Mouse (Mus musculus) ovary, postnatal 14 days (tissue): ENCODE measurements around the gene Pgrmc1.
A peak's percentile ranks its signal among the peaks of the same experiment; 100 is the strongest.
"Not testable (repeated sequence)": the region's sequence is repeated elsewhere in the genome, so short reads cannot be mapped to it uniquely, and the experiment has no call there.

Experiments
- DNase-seq: peaks from one replicate; pipeline ENCODE4 v3.0.0; 2022; ENCODE audit warnings: low spot score

Pgrmc1 gene

DNA sequence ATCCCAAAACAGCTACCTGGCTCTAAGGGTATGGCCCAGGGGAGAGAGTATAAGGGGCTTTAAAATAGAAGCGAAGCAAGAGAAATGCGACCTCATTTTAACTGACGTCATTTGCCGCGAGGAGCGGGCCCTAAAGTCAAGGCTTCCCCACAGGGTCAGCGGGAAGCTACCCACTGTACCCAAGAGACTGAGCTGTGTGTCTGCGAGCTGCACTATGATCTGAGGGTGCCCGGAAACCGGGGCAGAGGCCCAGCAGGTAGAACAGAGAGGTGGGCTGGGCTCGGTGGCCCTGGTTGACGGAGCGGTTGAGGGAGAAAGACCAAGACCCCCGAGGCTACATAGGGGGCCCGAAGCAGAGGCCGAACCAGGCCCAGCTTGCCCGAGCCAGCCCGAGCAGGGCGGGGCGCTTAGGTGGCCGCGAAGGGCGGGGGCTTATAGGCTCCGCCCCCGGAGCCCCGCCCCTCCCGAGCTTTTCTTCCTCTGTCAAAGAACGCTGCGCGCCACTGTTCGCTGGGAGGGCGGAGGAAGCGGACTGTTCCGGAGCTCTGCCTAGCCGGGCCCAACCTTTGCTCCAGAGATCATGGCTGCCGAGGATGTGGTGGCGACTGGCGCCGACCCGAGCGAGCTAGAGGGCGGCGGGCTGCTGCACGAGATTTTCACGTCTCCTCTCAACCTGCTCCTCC, at the start of gene Pgrmc1:
Pgrmc1 (plus strand) TSS at position 500 of the 683 bp plus-strand sequence.
- DNase-seq: peak; percentile 74

DNA sequence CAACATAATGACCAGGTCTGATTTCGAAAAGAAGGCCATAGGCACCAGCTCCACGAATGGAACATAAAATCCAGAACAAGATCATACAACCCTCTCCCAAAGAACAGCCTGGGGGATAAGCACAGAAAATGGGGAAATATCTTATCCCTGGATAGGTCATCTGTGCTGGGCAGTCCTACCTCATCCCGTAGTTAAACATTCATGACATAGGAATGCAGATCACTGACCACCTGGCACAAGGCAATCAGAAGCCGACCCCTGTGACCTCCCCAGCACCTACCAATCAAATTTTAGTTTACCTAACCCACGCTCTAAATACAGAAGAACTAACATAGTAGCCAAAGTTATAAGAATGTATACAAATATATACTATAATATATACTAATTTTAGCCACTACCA, 49.2 kb upstream of the Pgrmc1 start:
- DNase-seq: no peak

DNA sequence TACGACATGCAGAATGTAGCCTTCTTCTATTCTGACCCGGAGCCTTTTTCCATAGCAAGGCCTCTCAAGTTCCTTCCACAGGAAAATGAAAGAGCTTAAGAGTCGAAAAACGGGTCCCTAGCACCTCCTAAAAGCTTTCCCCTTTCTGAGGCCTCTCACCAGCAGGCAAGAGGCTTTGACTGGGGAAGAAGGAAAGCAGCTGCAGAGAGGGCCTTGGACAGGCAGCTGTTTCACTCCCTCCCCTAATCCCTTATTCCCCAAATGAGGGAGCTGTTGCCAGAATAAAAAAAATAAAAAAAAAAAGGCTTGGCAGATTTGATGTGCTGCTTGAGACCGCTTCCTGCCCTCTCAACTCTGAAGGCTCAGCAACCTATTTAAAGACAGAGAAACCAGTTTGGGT, 47.1 kb upstream of the Pgrmc1 start:
- peak; percentile 27 for DNase-seq

DNA sequence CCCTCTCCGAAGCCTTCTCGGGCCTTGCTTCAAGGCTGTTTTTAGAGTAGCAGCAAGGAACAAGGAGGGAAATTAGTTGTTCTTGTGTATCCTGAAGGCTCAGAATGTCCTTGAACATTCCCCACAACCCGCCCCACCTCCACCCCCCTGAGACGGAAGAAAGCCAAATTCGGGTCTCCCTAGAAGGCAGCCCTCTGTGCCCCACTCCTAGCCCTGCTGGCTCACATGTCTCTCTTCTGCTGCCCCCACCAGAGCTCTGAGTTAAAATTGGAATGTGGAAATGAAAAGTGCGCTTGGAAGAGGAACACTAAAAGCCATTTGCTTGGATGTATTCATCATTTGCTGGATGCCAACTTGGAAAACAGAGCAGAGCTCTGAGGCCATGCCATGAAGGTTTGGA, 46.7 kb upstream of the Pgrmc1 start:
- DNase-seq: no peak

DNA sequence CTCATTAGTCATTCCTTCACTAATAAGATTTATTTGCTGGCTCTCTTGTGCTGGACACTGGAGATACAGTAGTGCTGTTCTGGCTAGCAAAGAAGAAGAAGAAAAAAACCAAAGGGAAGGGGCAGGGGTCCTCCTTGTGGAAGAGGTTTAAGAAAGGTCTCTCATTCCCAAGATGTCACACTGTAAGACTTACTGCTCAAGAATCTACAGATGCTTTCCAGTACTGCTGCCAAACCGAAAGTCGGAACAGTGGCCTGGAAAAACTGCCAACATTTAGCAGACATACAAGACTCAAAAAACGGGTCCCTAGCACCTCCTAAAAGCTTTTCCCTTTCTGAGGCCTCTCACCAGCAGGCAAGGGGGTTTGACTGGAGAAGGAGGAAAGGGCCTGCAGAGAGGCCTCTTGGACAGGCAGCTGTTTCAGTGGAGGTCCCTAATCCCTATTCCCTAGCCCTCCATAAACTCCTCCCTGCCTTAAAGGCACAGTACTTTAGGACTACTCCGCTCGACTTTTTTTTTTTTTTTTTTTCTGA, 45.9 kb upstream of the Pgrmc1 start:
- peak; percentile 37 for DNase-seq

DNA sequence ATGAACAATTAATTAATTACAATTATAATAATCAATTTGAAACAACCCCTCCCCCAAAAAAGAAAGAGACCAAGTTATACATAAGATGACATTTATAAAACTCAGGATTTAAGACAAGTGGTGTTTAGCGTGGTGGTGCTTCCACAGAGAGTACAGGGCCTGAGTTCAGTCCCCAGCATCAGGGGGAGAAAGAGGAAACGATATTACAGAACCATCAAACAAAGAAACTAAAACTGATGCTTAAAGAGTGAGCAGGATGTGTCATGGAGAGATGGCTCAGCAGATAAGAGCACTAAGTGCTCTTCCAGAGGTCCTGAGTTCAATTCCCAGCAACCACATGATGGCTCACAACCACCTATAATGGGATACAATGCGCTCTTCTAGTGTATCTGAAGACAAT, 45.3 kb upstream of the Pgrmc1 start:
- no peak for DNase-seq

DNA sequence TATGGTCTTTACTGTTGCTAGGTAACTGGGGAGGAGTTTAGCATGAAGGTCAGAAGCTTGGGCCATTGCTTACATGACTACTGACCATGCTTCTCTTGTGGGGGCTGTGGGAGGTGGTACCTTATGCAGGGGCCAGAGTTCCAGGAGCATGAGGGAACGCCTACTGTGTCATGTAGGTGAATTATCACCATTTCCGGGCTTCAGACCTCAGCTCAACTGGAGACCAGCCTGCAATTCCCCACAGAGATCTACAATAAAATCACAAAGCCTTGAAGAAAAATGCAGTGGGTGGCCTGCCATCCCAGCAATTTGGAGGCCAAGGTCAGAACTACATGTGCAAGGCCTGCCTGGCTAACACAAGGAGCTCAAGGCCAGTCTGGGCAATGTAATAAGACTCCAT, 42.8 kb upstream of the Pgrmc1 start:
- not testable (repeated sequence) for DNase-seq

DNA sequence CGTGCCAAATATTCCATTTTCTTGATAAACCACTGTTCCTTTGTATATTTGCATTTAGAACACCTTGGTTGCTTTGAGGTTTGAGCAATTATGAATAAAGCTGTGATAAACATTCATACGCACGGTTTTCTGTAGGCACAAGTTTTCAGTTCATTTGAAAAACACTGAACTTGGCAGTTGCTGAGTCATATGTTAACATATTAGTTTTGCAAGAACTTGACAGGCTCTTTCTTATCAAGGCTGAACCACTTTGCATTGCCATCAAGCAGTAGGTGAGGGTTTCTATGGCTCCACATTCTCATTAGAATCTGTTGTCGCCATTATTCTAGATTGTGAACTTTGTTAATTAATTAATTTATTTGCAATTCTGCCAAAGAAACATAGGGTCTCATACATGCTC, 37.8 kb upstream of the Pgrmc1 start:
- no peak for DNase-seq

DNA sequence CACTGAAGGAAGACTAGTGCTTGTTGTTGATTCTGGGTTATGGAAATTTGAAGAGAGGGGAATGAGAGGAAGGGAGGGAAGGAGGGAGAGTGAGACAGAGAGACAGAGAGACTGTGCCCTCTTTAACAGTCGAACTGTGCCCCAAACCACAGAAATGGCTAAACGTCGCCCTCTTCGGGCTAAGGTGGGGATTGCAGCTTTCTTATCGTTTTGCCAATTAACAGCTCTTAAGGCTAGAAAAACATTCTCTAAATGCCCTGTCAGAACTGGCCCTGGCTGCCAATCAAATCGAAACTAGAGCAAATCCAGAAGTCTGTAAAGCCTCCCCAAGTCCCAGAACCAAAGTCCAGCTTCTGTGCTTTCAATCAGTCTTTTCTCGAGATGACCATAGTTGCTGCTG, 36.4 kb upstream of the Pgrmc1 start:
- peak; percentile 71 for DNase-seq

DNA sequence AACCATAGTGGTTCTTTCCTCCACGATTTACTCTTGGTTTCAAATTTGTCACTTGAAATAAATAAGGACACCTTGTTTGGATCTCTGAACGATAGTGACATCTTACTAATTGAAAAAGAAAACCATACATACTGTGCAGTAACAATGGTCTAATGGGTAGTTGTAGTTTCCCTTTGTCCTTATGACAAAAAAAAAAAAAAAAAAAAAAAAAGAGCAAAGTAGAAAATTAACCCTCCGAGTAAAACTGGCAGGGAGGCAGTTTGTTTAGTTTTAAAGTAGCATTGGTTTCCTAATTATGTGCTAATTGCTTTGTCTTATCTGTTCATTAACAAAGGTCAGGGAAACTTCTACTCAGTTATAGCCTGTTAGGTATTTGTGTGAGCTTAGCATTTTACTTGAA, 35.9 kb upstream of the Pgrmc1 start:
- no peak for DNase-seq

DNA sequence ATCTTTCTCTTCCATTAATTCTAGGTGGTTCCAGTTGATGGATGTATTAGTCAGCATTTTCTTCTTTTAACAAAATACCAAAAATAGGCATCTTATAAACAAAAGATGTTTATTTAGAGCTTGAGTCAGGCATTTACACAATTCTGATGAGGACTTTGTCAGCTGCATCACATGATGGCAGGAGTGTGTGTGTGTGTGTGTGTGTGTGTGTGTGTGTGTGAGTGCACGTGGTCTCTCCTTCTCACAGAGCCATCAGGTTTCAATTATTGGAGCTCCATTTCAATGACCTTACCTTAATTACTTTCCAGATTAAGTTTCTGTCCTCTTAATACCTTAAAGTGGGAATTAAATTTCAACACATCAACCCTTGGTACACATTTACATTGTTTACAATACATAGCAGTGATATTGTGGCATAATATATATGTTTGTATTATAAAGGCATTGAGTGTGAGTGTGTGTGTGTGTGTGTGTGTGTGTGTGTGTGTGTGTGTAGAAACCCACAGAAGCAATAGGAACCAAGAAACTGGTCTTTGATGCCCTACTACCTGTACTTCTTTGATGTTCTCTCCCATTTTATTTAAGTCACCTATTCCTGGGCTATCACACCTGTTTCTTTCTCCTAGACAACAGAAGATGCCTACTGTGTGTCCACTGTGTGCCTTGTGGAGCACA, 11.2 kb upstream of the Pgrmc1 start:
- DNase-seq: no peak

DNA sequence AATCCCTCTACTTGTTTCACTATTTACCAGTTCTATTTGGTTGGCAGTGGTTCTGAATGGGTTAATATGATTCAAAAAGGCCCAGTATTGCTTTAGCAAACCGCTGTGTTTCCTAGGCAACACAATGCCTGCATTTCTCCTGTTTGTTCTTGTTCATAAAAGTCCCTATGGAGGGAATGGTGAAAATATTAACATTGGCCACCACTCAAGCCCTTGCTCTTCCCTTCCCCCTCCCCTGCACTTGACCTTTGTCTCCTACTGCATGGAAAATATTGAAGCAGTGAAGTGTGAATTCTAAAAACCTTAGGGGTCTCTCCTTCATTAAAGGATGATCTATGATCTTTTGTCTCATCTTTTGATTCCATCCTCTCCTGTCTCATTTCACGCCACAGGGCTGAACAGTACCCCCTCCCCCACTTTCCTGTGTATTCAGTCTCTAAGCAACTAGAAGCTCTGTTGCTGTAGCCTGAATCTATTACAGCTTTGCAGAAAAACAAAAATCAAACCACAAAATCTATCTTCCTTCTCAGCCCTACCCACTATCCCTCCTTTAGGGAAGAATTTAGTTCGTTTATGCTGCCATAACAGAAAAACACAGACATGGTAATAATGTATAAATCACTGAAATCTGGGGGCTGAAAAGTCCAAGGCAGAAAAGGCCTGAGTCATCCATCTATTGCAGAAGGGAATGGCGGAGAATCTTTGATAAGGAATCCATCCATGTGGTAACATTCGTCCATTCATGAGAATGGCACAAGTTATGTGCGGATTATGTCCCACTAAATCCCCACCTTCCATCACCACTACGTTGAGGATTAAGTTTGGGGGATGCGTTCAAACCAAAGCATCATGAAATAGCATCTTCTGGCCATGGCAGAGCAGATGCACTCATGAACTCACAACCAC, 10.4 kb upstream of the Pgrmc1 start:
- DNase-seq: no peak

DNA sequence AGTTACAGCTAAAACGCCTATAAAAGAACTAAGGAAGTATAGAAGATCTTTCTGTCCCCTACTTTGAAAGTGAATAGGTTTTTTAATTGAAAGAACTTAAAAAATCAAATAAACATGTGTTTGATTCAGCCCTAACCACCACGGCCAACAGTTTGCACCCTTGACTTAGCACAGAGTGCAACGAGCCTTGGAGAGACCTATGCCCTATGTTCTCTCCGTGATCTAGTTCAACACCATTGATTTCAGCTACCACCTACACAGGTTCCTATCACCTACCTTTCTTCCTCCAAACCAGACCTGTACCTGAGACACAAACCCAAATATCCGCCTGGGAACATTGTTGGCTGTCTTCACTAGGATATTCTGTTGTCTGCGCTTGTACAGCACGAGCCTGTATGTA, 7.7 kb upstream of the Pgrmc1 start:
- no peak for DNase-seq

DNA sequence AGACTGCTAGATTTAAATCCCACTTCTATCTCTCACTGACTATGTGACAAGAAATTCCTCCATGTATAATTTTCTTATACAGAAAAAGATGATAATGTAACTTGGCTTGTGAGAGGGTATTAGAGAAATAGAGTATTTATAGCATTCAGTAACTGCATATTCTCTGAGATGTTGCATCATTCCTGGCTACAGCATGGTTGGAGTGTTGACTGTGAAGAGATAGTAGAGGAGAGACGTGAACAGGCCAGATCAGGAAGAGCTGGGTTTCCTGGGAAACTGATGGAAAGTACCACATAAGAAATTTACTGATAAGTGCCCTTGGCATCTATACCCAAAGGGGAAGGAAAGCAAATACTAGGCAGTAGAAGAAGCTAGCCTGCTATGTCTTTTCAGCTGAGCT, 6.9 kb upstream of the Pgrmc1 start:
- DNase-seq: no peak

DNA sequence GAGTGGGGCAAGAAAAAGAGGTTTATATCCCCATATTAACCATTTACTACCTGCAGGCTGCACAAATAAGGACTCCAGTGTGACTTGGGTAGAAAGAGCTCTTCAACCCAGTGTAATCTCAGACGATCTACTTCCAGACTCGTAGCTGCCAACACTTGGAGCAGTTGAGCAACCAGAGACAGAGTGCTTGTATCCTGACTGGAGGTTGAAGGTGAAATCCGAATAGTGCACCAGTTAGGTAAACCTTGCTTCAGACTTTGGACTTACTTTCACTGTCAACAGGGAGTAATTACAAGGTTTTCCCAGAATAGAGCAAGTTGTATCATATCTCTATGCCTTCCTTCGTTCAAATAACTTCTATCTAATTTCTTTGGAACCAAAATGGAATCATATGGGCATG, 6.5 kb upstream of the Pgrmc1 start:
- DNase-seq: no peak

DNA sequence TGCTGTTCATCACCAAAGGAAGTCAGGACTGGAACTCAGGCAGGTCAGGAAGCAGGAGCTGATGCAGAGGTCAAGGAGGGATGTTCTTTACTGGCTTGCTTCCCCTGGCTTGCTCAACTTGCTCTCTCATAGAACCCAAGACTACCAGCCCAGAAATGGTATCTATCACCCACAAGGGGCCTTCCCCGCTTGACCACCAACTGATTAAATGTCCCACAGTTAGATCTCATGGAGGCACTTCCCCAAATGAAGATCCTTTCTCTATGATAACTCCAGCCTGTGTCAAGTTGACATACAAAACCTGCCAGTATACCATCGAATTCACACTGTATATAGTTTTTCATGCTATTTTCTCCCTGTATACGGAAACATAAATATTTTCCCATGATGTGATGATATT, 2.8 kb upstream of the Pgrmc1 start:
- no peak for DNase-seq

DNA sequence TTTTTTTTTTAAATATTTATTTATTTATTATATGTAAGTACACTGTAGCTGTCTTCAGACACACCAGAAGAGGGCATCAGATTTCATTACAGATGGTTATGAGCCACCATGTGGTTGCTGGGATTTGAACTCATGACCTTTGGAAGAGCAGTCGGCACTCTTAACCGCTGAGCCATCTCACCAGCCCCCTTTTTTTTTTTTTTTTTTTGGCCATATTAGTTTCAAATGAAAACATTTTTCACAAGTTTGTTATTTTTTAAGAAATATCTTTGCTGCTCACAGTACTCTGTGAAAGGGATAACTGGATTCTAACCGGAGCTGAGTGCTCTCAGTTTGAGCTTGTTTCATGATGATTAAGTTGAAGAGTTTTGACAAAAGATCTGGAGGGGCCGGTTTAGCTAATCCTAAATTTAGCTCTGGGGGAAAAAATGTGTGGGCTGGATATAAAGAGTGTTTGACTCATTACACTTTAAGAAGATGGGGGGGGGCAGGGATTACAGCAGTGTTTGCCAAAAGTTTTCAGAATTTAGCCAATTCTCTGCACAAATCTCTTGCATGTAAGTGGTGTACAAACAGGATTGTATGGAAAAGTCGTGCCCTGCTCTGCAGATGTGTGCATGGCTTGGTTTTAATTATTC, 1.4 kb upstream of the Pgrmc1 start:
- not testable (repeated sequence) for DNase-seq

DNA sequence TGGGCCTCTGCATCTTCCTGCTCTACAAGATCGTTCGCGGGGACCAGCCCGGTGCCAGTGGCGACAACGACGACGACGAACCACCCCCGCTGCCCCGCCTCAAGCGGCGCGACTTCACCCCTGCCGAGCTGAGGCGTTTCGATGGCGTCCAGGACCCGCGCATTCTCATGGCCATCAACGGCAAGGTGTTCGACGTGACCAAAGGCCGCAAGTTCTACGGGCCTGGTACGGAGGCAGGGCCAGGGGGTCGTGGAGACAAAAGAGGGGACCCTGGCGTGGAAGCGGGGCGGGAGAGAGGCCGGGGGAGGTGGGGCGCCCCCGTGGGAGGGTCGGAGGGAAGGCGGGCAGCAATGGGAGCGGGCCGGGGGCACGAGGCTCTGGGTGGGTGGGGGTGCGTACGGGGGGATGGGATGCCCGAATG, 394 bp downstream of the Pgrmc1 start:
- peak; percentile 14 for DNase-seq

DNA sequence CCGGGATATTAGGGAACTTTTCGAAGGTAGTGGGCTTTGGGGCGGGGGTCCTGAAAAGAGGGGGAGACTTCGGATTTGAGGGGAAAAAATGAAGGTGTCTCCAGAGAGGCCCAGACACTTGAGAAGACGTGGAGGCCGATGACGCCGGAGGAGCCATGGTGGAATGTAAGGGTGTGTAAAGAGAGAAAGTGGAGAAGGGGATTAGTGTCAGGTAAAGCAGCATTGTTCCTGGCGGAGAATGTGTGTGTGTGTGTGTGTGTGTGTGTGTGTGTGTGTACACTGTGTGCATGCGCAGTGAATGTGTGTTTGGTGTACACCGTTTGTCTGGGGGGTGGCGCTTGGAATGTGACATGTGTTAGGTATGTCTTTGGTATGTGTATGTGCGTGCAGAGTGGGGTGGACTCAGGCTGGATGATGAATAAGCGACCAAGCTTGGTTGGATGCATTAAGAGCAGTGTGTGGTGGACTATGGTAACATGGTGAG, 897 bp downstream of the Pgrmc1 start:
- no peak for DNase-seq

DNA sequence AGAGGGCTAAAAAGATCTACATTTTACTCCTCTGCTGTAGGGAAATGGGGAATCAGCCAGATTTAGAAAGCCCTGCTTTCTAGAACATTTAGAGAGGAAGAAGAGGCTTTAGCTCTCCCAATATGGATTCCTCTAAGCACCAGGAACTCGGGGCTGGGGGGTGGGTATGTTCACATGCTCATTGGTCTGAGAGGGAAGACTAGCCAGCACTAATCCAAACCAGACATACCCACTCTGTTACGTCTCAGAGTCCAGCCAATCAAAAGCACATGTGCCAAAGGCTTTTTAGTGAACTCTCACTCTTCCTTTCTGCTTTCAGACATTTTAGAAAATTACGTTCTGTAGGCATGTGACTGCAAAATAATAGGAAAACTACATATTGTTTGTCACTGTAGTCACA, 1.6 kb downstream of the Pgrmc1 start:
- DNase-seq: no peak

DNA sequence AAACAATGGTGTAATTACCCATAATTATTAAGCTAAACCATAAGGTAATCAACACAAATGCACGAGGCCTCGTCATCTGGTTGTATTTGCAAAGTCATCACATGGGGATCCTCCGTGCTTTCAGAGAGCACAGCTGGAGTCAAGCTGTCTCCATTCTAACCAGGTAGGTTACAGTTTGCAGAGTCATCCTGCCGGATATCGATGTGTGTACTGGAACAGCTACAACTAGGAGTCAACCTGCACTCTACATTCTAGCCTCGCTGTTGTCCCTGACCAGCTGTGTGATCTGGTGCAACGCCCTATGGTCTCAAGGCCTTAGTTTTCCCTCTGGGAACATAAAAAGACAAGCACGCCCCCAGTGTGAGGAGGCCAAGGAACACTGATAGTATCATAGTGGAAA, 2.1 kb downstream of the Pgrmc1 start:
- DNase-seq: no peak

DNA sequence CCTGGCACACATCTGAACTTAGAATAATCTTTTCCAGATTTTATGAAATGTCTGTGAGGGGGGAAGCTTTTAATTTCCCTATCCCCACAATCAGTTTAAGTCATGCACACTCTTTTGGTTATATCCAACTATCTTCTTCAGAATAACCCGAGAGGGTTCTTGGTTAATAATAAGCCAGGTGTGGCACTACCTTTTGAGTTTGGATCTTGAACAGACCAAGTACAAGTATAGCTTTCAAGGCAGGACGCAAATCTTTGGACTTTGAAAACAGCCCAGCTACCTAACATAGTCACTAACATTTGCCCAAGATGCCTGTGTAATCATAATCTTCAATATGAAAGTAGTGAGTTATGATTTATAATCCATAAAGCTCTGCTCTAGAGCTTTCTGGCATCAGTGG, 4.9 kb downstream of the Pgrmc1 start:
- no peak for DNase-seq
